Mouse (Mus musculus) ES-E14 (cell line): ENCODE data around the gene Gm21954. TPM values are rescaled to one million over a fixed set of nuclear protein-coding genes. Genes with fewer than 3 reads are reported as not detected.

Experiments used
- DNase-seq: peaks from one replicate; pipeline ENCODE4 v3.0.0-alpha.2; 2013; ENCODE audit warnings: low read depth, low spot score
- H3K27ac ChIP-seq: 2 replicates; pipeline ENCODE4 v1.5.1; 2012; ENCODE audit warnings: low read depth, mild to moderate bottlenecking, low read length, moderate library complexity, mixed read lengths; ENCODE audit not compliant: poor library complexity, insufficient read depth, severe bottlenecking
- H3K36me3 ChIP-seq: 2 replicates; pipeline ENCODE4 v1.6.1; 2012; ENCODE audit warnings: mild to moderate bottlenecking, low read length, moderate library complexity, mixed read lengths; ENCODE audit not compliant: control insufficient read depth, poor library complexity, insufficient read depth, severe bottlenecking
- H3K4me1 ChIP-seq, 2 experiments: fragments of 150-350 bp in 1 of 2; sonication (generic) in 1 of 2; 2 replicates each; pipeline ENCODE4 v1.6.1; 2012; ENCODE audit warnings: low read length in 2 of 2, mild to moderate bottlenecking in 1 of 2, mixed read lengths in 1 of 2; ENCODE audit not compliant: control insufficient read depth in 2 of 2, insufficient read depth in 2 of 2, poor library complexity in 1 of 2
- H3K4me3 ChIP-seq, 2 experiments: fragments of 150-350 bp in 1 of 2; sonication (generic) in 1 of 2; 2 replicates each; pipeline ENCODE4 v1.5.1; 2012; ENCODE audit warnings: low read length in 2 of 2, low read depth in 1 of 2, mild to moderate bottlenecking in 1 of 2, mixed read lengths in 1 of 2; ENCODE audit not compliant: insufficient read depth in 1 of 2, poor library complexity in 1 of 2, severe bottlenecking in 1 of 2
- H3K9ac ChIP-seq: 2 replicates; pipeline ENCODE4 v1.6.1; 2012; ENCODE audit warnings: low read depth, mild to moderate bottlenecking, low read length, mixed read lengths; ENCODE audit not compliant: poor library complexity, insufficient read depth, severe bottlenecking
- H3K9me3 ChIP-seq: fragments of 150-350 bp; sonication (generic); 2 replicates; pipeline ENCODE4 v1.6.1; 2012; ENCODE audit warnings: low read depth, mild to moderate bottlenecking, low read length; ENCODE audit not compliant: control insufficient read depth, insufficient read depth
- CHD2 ChIP-seq: IDR thresholded peaks from 2 replicates; pipeline ENCODE4 v1.6.1; 2014; ENCODE audit warnings: mild to moderate bottlenecking, low read depth, low read length, inconsistent platforms
- HCFC1 ChIP-seq: IDR thresholded peaks from 2 replicates; pipeline ENCODE4 v1.6.1; 2012; ENCODE audit warnings: low read length, inconsistent platforms, borderline replicate concordance; ENCODE audit not compliant: insufficient read depth
- MAFK ChIP-seq: IDR thresholded peaks from 2 replicates; pipeline ENCODE4 v1.6.1; 2014; ENCODE audit warnings: mild to moderate bottlenecking, low read depth, low read length, inconsistent platforms; ENCODE audit not compliant: insufficient read depth
- ZC3H11A ChIP-seq: IDR thresholded peaks from 2 replicates; pipeline ENCODE4 v1.6.1; 2012; ENCODE audit warnings: low read depth, mild to moderate bottlenecking, inconsistent platforms, low read length, borderline replicate concordance
- ZNF384 ChIP-seq: IDR thresholded peaks from 2 replicates; pipeline ENCODE4 v1.6.1; 2012; ENCODE audit warnings: low read depth, low read length, inconsistent platforms
- in situ Hi-C, 2 experiments: fragments of 600-800 bp; cut with MboI; formaldehyde crosslinking; loops; one replicate each; pipeline ENCODE4 v1.15.1; 2025; ENCODE audit warnings: low sequenced_read_pairs in 2 of 2, inconsistent platforms in 1 of 2; ENCODE audit not compliant: unreplicated experiment in 2 of 2
- total RNA-seq: library from RNA; depleted of rRNA; stranded (reverse); fragments of 300-350 nt; gene quantifications from 2 replicates; pipeline ENCODE4 v1.2.3, GENCODE M21; 2012

Gene Gm21954
- total RNA-seq, 1 experiment: not detected

- H3K9me3 ChIP-seq: no peaks in the 10 kb centered on the region
- H3K4me3 ChIP-seq: no peak overlapping the region
- TF ChIP-seq MAFK: no peak
- no peak for TF ChIP-seq ZNF384
- no peak for TF ChIP-seq ZC3H11A
- no peak for TF ChIP-seq CHD2
- TF ChIP-seq HCFC1: no peak
- H3K36me3 ChIP-seq: no peaks in the 10 kb centered on the region
- no peak for DNase-seq
- H3K4me1 ChIP-seq: no peaks in the 10 kb centered on the region
- H3K9ac ChIP-seq: no peak overlapping the region
- in situ Hi-C loops: no loop called here
- no peak overlapping the region for H3K27ac ChIP-seq
Observed at GRCm38 (mm10) chr3:55451035-55451434, 21.0 kb downstream of the Gm21954 start.

- Histone ChIP-seq H3K36me3 (no peaks in the 10 kb centered on the region), H3K27ac (no peak overlapping the region), H3K4me1 (no peaks in the 10 kb centered on the region), H3K9me3 (no peaks in the 10 kb centered on the region), H3K9ac (no peak overlapping the region), H3K4me3 (no peak overlapping the region)
- in situ Hi-C loops: no loop called here
- TF ChIP-seq ZNF384 (no peak), CHD2 (no peak), ZC3H11A (no peak)
- DNase-seq: no peak
Observed at GRCm38 (mm10) chr3:55449148-55449547, 22.9 kb downstream of the Gm21954 start.

- H3K4me3 ChIP-seq: no peak overlapping the region
Observed at GRCm38 (mm10) chr3:55447486-55448460, 24.2 kb downstream of the Gm21954 start.

GRCm38 (mm10) chr3:55446681-55447080 lies 25.3 kb downstream of the Gm21954 start:
- Histone ChIP-seq H3K27ac (no peak overlapping the region), H3K4me1 (no peaks in the 10 kb centered on the region), H3K4me3 (no peak overlapping the region), H3K9ac (no peak overlapping the region), H3K36me3 (no peaks in the 10 kb centered on the region), H3K9me3 (no peaks in the 10 kb centered on the region)
- in situ Hi-C loops: no loop called here
- no peak for TF ChIP-seq CHD2
- TF ChIP-seq ZC3H11A: no peak
- TF ChIP-seq ZNF384: no peak
- TF ChIP-seq HCFC1: no peak
- no peak for TF ChIP-seq MAFK
- DNase-seq: no peak

More at GRCm38 (mm10) chr3:55447486-55448460, 24.2 kb downstream of the Gm21954 start:
- Histone ChIP-seq H3K9ac (no peak overlapping the region), H3K4me1 (no peaks in the 10 kb centered on the region), H3K27ac (no peak overlapping the region), H3K9me3 (no peaks in the 10 kb centered on the region), H3K36me3 (no peaks in the 10 kb centered on the region)
- no peak for DNase-seq
- in situ Hi-C loops: no loop called here
- TF ChIP-seq MAFK: no peak
- TF ChIP-seq CHD2: no peak
- no peak for TF ChIP-seq HCFC1
- no peak for TF ChIP-seq ZC3H11A
- no peak for TF ChIP-seq ZNF384
